Comparison of ENCODE assay signal across 8 mouse cellular contexts in the genomic region with DNA sequence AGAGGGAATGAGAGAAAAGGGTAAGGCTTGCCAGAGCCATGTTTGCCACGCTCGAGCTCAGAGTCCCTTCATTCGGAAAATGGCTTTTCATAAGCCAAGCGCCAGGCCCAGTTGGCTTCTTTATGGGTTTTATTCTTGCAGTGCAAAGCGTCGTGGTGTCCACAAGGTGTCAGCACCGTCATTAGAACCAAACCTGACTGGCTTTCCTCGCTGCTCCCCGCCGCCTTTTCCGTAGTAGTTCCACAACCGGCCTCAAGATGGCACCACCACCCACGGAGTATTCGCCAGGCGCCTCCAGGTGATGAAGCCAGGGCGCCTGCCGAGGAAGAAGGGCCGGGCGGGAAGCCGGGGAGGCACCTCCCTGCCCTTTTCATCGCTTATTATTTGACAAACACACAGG. TPM values are rescaled to one million over a fixed set of nuclear protein-coding genes. Genes with fewer than 3 reads are reported as not detected.
A peak's percentile ranks its signal among the peaks of the same experiment; 100 is the strongest.
DNase-seq lines count a peak whose midpoint lies in the region; ATAC-seq lines count a peak whose summit lies in the region.

No protein-coding gene starts in this region.

- peak; percentile 95 for DNase-seq in ZHBTc4 (ENCODE audit: low read depth, low spot score)
- DNase-seq in cerebellum, postnatal 36 days, result peak; percentile 97 to 99
- DNase-seq in gastrocnemius, adult 18-20 months (ENCODE audit: low spot score), result peak; percentile 98
- peak; percentile 69 to 97 for DNase-seq in left cerebral cortex, adult 9 months (ENCODE audit: low spot score in 2 of 2)
- peak; percentile 90 for DNase-seq in right cerebral cortex, postnatal 14 days
- DNase-seq in urinary bladder, postnatal 25 days (ENCODE audit: low spot score), result peak; percentile 97

- peak; percentile 75 for ATAC-seq in inflammation-experienced regulatory T-cells, adult 6 months
- ATAC-seq in megakaryocyte progenitor cell, adult 5-6 weeks (replicated peaks; ENCODE audit: poor library complexity), result peak; percentile 95

RNA-seq across cellular contexts. Expression of gene Foxc2, which starts 2.7 kb away (rescaled TPM):
- total RNA-seq in gastrocnemius, adult 18-20 months (2021), result under 1 TPM; 0.16 to 0.36 TPM
- not detected for polyA plus RNA-seq in inflammation-experienced regulatory T-cells, adult 6 months (2017; shearing (Covaris generic))
- total RNA-seq in megakaryocyte progenitor cell, adult 5-6 weeks (2015), result not detected in 2 replicates
- not detected in 2 replicates for total RNA-seq in megakaryocyte progenitor cell, adult 5-6 weeks (2017)

RNA-seq across cellular contexts. Expression of gene Mthfsd, which starts 5.1 kb away (rescaled TPM):
- 10 to 100 TPM; 12.8 to 14.7 TPM for total RNA-seq in gastrocnemius, adult 18-20 months (2021)
- polyA plus RNA-seq in inflammation-experienced regulatory T-cells, adult 6 months (2017; shearing (Covaris generic)), result 10 to 100 TPM; 17.1 to 32.0 (median 20.7) TPM
- total RNA-seq in megakaryocyte progenitor cell, adult 5-6 weeks (2015), result 13.9 and 17.4 TPM in 2 replicates
- 20.9 and 21.8 TPM in 2 replicates for total RNA-seq in megakaryocyte progenitor cell, adult 5-6 weeks (2017)

RNA-seq across cellular contexts. Expression of gene Foxl1, which starts 14.5 kb away (rescaled TPM):
- total RNA-seq in gastrocnemius, adult 18-20 months (2021), result not detected
- not detected for polyA plus RNA-seq in inflammation-experienced regulatory T-cells, adult 6 months (2017; shearing (Covaris generic))
- total RNA-seq in megakaryocyte progenitor cell, adult 5-6 weeks (2015), result not detected in 2 replicates
- not detected in 2 replicates for total RNA-seq in megakaryocyte progenitor cell, adult 5-6 weeks (2017)

RNA-seq across cellular contexts. Expression of gene Foxf1, which starts 29.1 kb away (rescaled TPM):
- total RNA-seq in gastrocnemius, adult 18-20 months (2021), result under 1 TPM; 0.09 to 0.18 TPM
- under 1 TPM in 1 of 3 experiments, not detected in 2; 0.46 TPM for polyA plus RNA-seq in inflammation-experienced regulatory T-cells, adult 6 months (2017; shearing (Covaris generic))
- total RNA-seq in megakaryocyte progenitor cell, adult 5-6 weeks (2015), result not detected in 2 replicates
- not detected in 2 replicates for total RNA-seq in megakaryocyte progenitor cell, adult 5-6 weeks (2017)

Comparison
In these comparisons a context has a peak if more than half of its experiments do, and no peak if none do; other contexts are left out.
1. Peak in every context shown above with its lines: DNase-seq and ATAC-seq.